Mouse (Mus musculus): ENCODE data around the gene Commd1. TPM values are rescaled to one million over a fixed set of nuclear protein-coding genes. Genes with fewer than 3 reads are reported as not detected.

Gene Commd1
- polyA plus RNA-seq, 1 experiment from 2014 or later: 127 TPM

GRCm38 (mm10) chr11:23013096-23013495 is 30.9 kb upstream of the Commd1 start:
- ChIA-PET CTCF (interaction anchor here (1.2 kb wide), 1 partner anchor 12 kb away, joined by 3 read pairs; no protein-coding TSS in a partner anchor), POLR2A (no interaction called here)
- DNase-seq (ENCODE audit: low read depth, low spot score) (no peak), ATAC-seq (no peak)
- no peaks in the 10 kb centered on the region for H3K27me3 ChIP-seq
- TF ChIP-seq CTCF (IDR thresholded peaks at IDR 0.05): no peak
- in situ Hi-C loops (cut with MboI; ENCODE audit: low pct_unique_long_range_greater_than_20kb): no loop called here

GRCm38 (mm10) chr11:23008824-23009200 is 26.6 kb upstream of the Commd1 start:
- no peak for TF ChIP-seq CTCF (IDR thresholded peaks at IDR 0.05)
- DNase-seq (ENCODE audit: low read depth, low spot score): no peak
- ATAC-seq: no peak
- POLR2A ChIA-PET: interaction anchor here (0.6 to 1.7 kb wide), 3 partner anchors 17 to 255 kb away, joined by 3 to 5 read pairs (median 4); partner anchors contain the start of gene Xpo1
- in situ Hi-C loops (cut with MboI; ENCODE audit: low pct_unique_long_range_greater_than_20kb): loop anchor here (5.0 kb wide), 1 partner anchor 58 kb away; no protein-coding TSS in a partner anchor
- H3K27me3 ChIP-seq: no peaks in the 10 kb centered on the region
- CTCF ChIA-PET: interaction anchor here (1.3 to 1.9 kb wide), 2 partner anchors 9 to 262 kb away, joined by 4 to 5 read pairs; no protein-coding TSS in a partner anchor

- TF ChIP-seq CTCF (IDR thresholded peaks at IDR 0.05): no peak
- ATAC-seq (peak; percentile 95), DNase-seq (ENCODE audit: low read depth, low spot score) (peak; percentile 37)
- ChIA-PET CTCF (interaction anchor here (1.2 to 2.1 kb wide), 5 partner anchors 10 to 262 kb away, joined by 3 to 6 read pairs (median 4); no protein-coding TSS in a partner anchor), POLR2A (interaction anchor here (0.6 to 1.7 kb wide), 3 partner anchors 17 to 256 kb away, joined by 3 to 5 read pairs (median 4); partner anchors contain the start of gene Xpo1)
- in situ Hi-C loops (cut with MboI; ENCODE audit: low pct_unique_long_range_greater_than_20kb): loop anchor here (5.0 kb wide), 1 partner anchor 59 kb away; no protein-coding TSS in a partner anchor
- no peaks in the 10 kb centered on the region for H3K27me3 ChIP-seq
These were observed 26.1 kb upstream of the Commd1 start for GRCm38 (mm10) chr11:23008181-23008823.

GRCm38 (mm10) chr11:23007481-23008180 is 25.4 kb upstream of the Commd1 start, which contains the start of gene Fam161a:
TSS of gene Fam161a (plus strand) at chr11:23007531.
- no peak for TF ChIP-seq CTCF (IDR thresholded peaks at IDR 0.05)
- in situ Hi-C loops (cut with MboI; ENCODE audit: low pct_unique_long_range_greater_than_20kb): loop anchor here (5.0 kb wide), 1 partner anchor 60 kb away; no protein-coding TSS in a partner anchor
- DNase-seq (ENCODE audit: low read depth, low spot score): peak; percentile 64
- CTCF ChIA-PET: interaction anchor here (0.7 to 2.1 kb wide), 7 partner anchors 11 to 263 kb away, joined by 3 to 6 read pairs (median 4); no protein-coding TSS in a partner anchor
- H3K27me3 ChIP-seq: no peaks in the 10 kb centered on the region
- POLR2A ChIA-PET: interaction anchor here (0.9 to 1.7 kb wide), 3 partner anchors 16 to 248 kb away, joined by 3 to 5 read pairs (median 3); partner anchors contain the start of gene Xpo1
- peak; percentile 92 for ATAC-seq

GRCm38 (mm10) chr11:23007166-23007480 is 24.9 kb upstream of the Commd1 start:
- POLR2A ChIA-PET: interaction anchor here (0.9 to 1.7 kb wide), 2 partner anchors 17 to 248 kb away, joined by 3 to 5 read pairs; partner anchors contain the start of gene Xpo1
- TF ChIP-seq CTCF (IDR thresholded peaks at IDR 0.05): no peak
- DNase-seq (ENCODE audit: low read depth, low spot score) (no peak), ATAC-seq (no peak)
- CTCF ChIA-PET: interaction anchor here (0.7 to 2.1 kb wide), 5 partner anchors 11 to 20 kb away, joined by 3 to 6 read pairs (median 4); no protein-coding TSS in a partner anchor
- in situ Hi-C loops (cut with MboI; ENCODE audit: low pct_unique_long_range_greater_than_20kb): loop anchor here (5.0 kb wide), 1 partner anchor 60 kb away; no protein-coding TSS in a partner anchor
- H3K27me3 ChIP-seq: no peaks in the 10 kb centered on the region

- in situ Hi-C loops (cut with MboI; ENCODE audit: low pct_unique_long_range_greater_than_20kb): loop anchor here (5.0 kb wide), 1 partner anchor 62 kb away; no protein-coding TSS in a partner anchor
- DNase-seq (ENCODE audit: low read depth, low spot score) (no peak), ATAC-seq (no peak)
- ChIA-PET POLR2A (no interaction called here), CTCF (no interaction called here)
- TF ChIP-seq CTCF (IDR thresholded peaks at IDR 0.05): no peak
- no peaks in the 10 kb centered on the region for H3K27me3 ChIP-seq
These were observed 23.1 kb upstream of the Commd1 start for GRCm38 (mm10) chr11:23005276-23005675.

GRCm38 (mm10) chr11:22998308-22998707 is 16.1 kb upstream of the Commd1 start:
- no peak for DNase-seq (ENCODE audit: low read depth, low spot score)
- no peak for TF ChIP-seq CTCF (IDR thresholded peaks at IDR 0.05)
- H3K27me3 ChIP-seq: no peaks in the 10 kb centered on the region
- in situ Hi-C loops (cut with MboI; ENCODE audit: low pct_unique_long_range_greater_than_20kb): loop anchor here (25.0 kb wide), 2 partner anchors 564 to 764 kb away; partner anchors contain the start of gene Rel
- ATAC-seq: no peak
- ChIA-PET POLR2A (no interaction called here), CTCF (no interaction called here)

- ATAC-seq (no peak), DNase-seq (ENCODE audit: low read depth, low spot score) (no peak)
- H3K27me3 ChIP-seq: no peaks in the 10 kb centered on the region
- in situ Hi-C loops (cut with MboI; ENCODE audit: low pct_unique_long_range_greater_than_20kb): loop anchor here (25.0 kb wide), 2 partner anchors 567 to 767 kb away; partner anchors contain the start of gene Rel
- no peak for TF ChIP-seq CTCF (IDR thresholded peaks at IDR 0.05)
- POLR2A ChIA-PET: no interaction called here
- CTCF ChIA-PET: interaction anchor here (1.1 kb wide), 1 partner anchor 12 kb away, joined by 3 read pairs; the partner anchor contains the start of gene Fam161a
These were observed 13.3 kb upstream of the Commd1 start for GRCm38 (mm10) chr11:22995461-22995860.

- in situ Hi-C loops (cut with MboI; ENCODE audit: low pct_unique_long_range_greater_than_20kb): loop anchor here (25.0 kb wide), 2 partner anchors 568 to 768 kb away; partner anchors contain the start of gene Rel
- ATAC-seq: no peak
- no peak for DNase-seq (ENCODE audit: low read depth, low spot score)
- POLR2A ChIA-PET: no interaction called here
- CTCF ChIA-PET: interaction anchor here (0.9 to 1.0 kb wide), 2 partner anchors 8 to 14 kb away, joined by 3 to 4 read pairs; no protein-coding TSS in a partner anchor
- no peak for TF ChIP-seq CTCF (IDR thresholded peaks at IDR 0.05)
- H3K27me3 ChIP-seq: no peaks in the 10 kb centered on the region
These were observed 12.1 kb upstream of the Commd1 start for GRCm38 (mm10) chr11:22994271-22994670.
